Mouse (Mus musculus) CD4-positive naive resting alpha-beta T cell, adult 57 days (primary cell): ENCODE results near the gene Gm17026. TPM values are rescaled to one million over a fixed set of nuclear protein-coding genes. Genes with fewer than 3 reads are reported as not detected.

Source experiments
- total RNA-seq: library from RNA; stranded (reverse); gene quantifications from one replicate; pipeline ENCODE4 v1.2.4, GENCODE M21; 2023

Gm17026 gene
- not detected for total RNA-seq

GRCm38 (mm10) chr14:42259948-42260347 is at the start of gene Gm17026:
Gene Gm17026 (minus strand): TSS chr14:42260048.

GRCm38 (mm10) chr14:42297258-42297657 is 37.4 kb upstream of the Gm17026 start, which contains the start of gene Gm9611:
Gene Gm9611 (minus strand): TSS chr14:42297358.

Other genes with a start within 250 kb of the Gm17026 start
- gene Gm7951, start 142.7 kb downstream of the Gm17026 start, total RNA-seq, result not detected
- not detected for gene Gm17027, start 97.4 kb downstream of the Gm17026 start, total RNA-seq
- gene Gm3573, start 69.3 kb downstream of the Gm17026 start, total RNA-seq, result not detected
- not detected for gene Gm9611, start 37.3 kb upstream of the Gm17026 start, total RNA-seq
- not detected for gene Gm7995, start 50.2 kb upstream of the Gm17026 start, total RNA-seq
- not detected for gene Gm8005, start 179.6 kb upstream of the Gm17026 start, total RNA-seq
- not detected for gene Gm8011, start 203.8 kb upstream of the Gm17026 start, total RNA-seq
- not detected for gene Gm8020, start 242.3 kb upstream of the Gm17026 start, total RNA-seq